Mouse (Mus musculus) G1E (cell line): Measurements from ENCODE around the gene Exoc1.

Experiments
- CTCF ChIP-seq: IDR thresholded peaks from 2 replicates; pipeline ENCODE4 v1.5.1; 2012; ENCODE audit warnings: low read depth, low read length, inconsistent platforms, mixed read lengths
- TAL1 ChIP-seq: conservative IDR thresholded peaks from 2 replicates; pipeline ENCODE4 v1.6.1; 2012; ENCODE audit warnings: low read depth, low read length, inconsistent platforms, mixed read lengths

DNA sequence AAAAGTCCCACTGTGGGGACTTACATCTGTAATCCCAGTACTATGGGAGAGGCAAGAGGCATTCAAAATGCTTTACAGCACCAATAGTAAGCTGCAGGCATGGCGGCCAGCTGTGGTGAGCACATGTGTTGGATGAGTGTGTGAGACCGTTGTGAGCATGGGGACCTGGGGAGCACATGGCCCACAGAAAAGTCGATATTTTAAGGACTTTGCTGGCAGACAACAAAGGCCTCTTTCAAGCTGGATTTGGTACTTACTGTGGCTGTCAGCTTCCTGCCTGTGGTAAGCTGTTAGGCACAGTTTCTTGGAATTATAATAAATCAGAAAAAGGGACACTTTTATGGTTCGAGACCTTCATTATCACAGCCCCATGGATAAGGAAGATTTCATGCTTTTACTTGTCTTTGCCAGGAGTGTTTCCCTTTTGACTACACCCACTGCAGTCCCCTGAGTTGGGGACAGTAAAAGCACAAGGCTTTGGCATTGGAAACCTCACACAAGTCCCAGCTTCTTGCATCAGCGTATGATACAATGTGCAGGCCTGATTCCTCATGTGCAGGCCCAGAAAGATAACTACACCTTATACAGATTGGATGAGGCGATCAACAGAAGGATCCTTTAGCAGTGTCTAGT, 83.9 kb downstream of the Exoc1 start:
- TF ChIP-seq TAL1: no peak
- TF ChIP-seq CTCF: no peak
